Mouse (Mus musculus): ENCODE results near the gene Rufy2. TPM values are rescaled to one million over a fixed set of nuclear protein-coding genes. Genes with fewer than 3 reads are reported as not detected.

Rufy2 gene
- total and polyA plus RNA-seq, 3 experiments: 4.9 to 6.8 (median 5.8) TPM

DNA sequence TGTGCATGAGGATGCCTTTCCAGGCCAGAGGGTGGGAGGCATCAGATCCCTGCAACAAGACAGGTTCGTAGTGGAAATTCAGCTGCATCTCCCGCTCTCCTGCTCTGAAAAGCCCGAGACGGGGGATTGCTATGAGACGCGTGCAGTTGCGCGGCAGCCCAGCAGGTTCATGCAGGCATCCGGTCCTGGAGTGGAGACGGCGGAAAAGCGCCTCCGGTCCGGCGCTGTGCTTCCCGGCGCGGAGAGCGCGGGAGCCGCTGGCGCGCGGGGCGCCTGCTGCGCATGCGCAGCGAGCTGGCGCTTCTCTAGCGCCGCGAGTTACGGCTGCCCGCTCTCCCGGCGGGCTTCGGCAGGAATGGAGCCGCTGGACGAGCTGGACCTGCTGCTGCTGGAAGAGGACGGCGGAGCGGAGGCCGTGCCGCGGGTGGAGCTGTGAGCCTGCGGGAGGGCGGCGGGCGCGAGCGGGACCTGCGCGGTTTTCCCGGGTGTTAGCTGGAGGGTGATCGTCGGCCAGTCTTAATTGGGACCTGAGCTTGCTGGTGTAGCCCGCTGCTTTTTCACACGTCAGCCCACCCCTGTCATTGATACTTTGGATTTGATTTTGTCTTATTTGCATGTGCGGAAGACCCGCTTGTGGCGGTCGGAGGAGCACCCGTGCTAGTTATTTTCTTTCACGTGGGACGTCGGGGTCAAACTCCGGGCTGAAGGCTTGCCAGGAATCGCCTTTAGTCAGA is 33.1 kb upstream of the Rufy2 start, which contains the start of gene Dna2 (continued):
- TF ChIP-seq ETS1 (conservative IDR thresholded peaks at IDR 0.05; ENCODE audit: low read depth, low read length) (no peak), PAX5 (IDR thresholded peaks at IDR 0.05; ENCODE audit: low read length) (no peak), KAT2A (IDR thresholded peaks at IDR 0.05; ENCODE audit: insufficient replicate concordance, low read length) (0 out of 2 replicates have a peak, but pooled peaks have one; percentile 56), RCOR1 (conservative IDR thresholded peaks at IDR 0.05; ENCODE audit: low read depth, low read length) (no peak), HCFC1 (IDR thresholded peaks at IDR 0.05; ENCODE audit: low read depth, low read length) (peak; percentile 54), ELF1 (IDR thresholded peaks at IDR 0.05; ENCODE audit: low read depth, low read length) (peak; percentile 45), GABPA (IDR thresholded peaks at IDR 0.05; ENCODE audit: insufficient replicate concordance, low read depth, low read length) (no peak), JUND (conservative IDR thresholded peaks at IDR 0.05; ENCODE audit: low read depth, low read length) (no peak), MAZ (IDR thresholded peaks at IDR 0.05; ENCODE audit: low read depth, low read length) (no peak), NELFE (IDR thresholded peaks at IDR 0.05; ENCODE audit: low read depth, low read length) (peak; percentile 95), POLR2AphosphoS2 (IDR thresholded peaks at IDR 0.05; ENCODE audit: low read depth, low read length) (peak; percentile 61; the same call in 1 of the 2 replicates), NRF1 (IDR thresholded peaks at IDR 0.05; ENCODE audit: low read depth, low read length) (peak; percentile 99), USF2 (conservative IDR thresholded peaks at IDR 0.05; ENCODE audit: low read depth, low read length) (no peak), MAX (IDR thresholded peaks at IDR 0.05; ENCODE audit: low read length) (peak; percentile 83), CHD2 (IDR thresholded peaks at IDR 0.05; ENCODE audit: low read length) (no peak), ZC3H11A (IDR thresholded peaks at IDR 0.05; ENCODE audit: low read depth, low read length) (no peak), BHLHE40 (IDR thresholded peaks at IDR 0.05; ENCODE audit: low read depth, low read length) (peak; percentile 58), RAD21 (IDR thresholded peaks at IDR 0.05; ENCODE audit: low read depth, low read length) (no peak)

- Histone ChIP-seq H3K4me3 (replicated peaks in 1 of 3; ENCODE audit: low read depth in 2 of 3, low read length in 2 of 3, poor library complexity in 1 of 3) (no peak overlapping the region), H3K27ac (ENCODE audit: insufficient read depth, low read depth) (no peak overlapping the region), H3K9ac (ENCODE audit: insufficient read depth, low read depth) (no peak overlapping the region), H3K79me2 (replicated peaks; ENCODE audit: control insufficient read depth, extremely low read depth, insufficient read depth, poor library complexity, severe bottlenecking) (peaks cover 11% of the 10 kb centered on the region), H3K27me3 (replicated peaks) (no peaks in the 10 kb centered on the region), H3K36me3 (replicated peaks in 1 of 2; ENCODE audit: control insufficient read depth in 1 of 2, insufficient read depth in 1 of 2, low read length in 1 of 2) (peaks cover 33 to 49% of the 10 kb centered on the region in 2 experiments), H3K4me2 (ENCODE audit: insufficient read depth, low read depth, poor library complexity, severe bottlenecking) (no peak overlapping the region), H3K9me3 (replicated peaks; ENCODE audit: low read length) (no peaks in the 10 kb centered on the region), H3K4me1 (ENCODE audit: control insufficient read depth in 1 of 2, insufficient read depth in 2 of 2) (peaks cover 5 to 34% of the 10 kb centered on the region in 2 experiments; a peak in 2 of 4 replicates)
- TF ChIP-seq TCF12 (IDR thresholded peaks at IDR 0.05; ENCODE audit: low read depth, low read length) (no peak), MAZ (IDR thresholded peaks at IDR 0.05; ENCODE audit: low read depth, low read length) (no peak), USF1 (IDR thresholded peaks at IDR 0.05; ENCODE audit: low read depth, low read length) (no peak), MXI1 (IDR thresholded peaks at IDR 0.05; ENCODE audit: low read depth, low read length) (no peak), NRF1 (IDR thresholded peaks at IDR 0.05; ENCODE audit: low read depth, low read length) (no peak), RAD21 (IDR thresholded peaks at IDR 0.05; ENCODE audit: low read depth, low read length) (no peak), HCFC1 (IDR thresholded peaks at IDR 0.05; ENCODE audit: low read depth, low read length) (no peak), ETS1 (conservative IDR thresholded peaks at IDR 0.05; ENCODE audit: low read depth, low read length) (no peak), BHLHE40 (IDR thresholded peaks at IDR 0.05; ENCODE audit: low read depth, low read length) (no peak), MAFK (IDR thresholded peaks at IDR 0.05; ENCODE audit: insufficient replicate concordance, low read length) (no peak), POLR2A (IDR thresholded peaks at IDR 0.05; ENCODE audit: low read depth, low read length) (no peak), KAT2A (IDR thresholded peaks at IDR 0.05; ENCODE audit: insufficient replicate concordance, low read length) (no peak), SMC3 (IDR thresholded peaks at IDR 0.05; ENCODE audit: low read depth, low read length) (no peak), POLR2AphosphoS2 (IDR thresholded peaks at IDR 0.05; ENCODE audit: low read depth, low read length) (no peak), JUN (IDR thresholded peaks at IDR 0.05; ENCODE audit: insufficient read depth, low read depth, low read length) (no peak), UBTF (IDR thresholded peaks at IDR 0.05; ENCODE audit: low read depth, low read length) (no peak), RCOR1 (conservative IDR thresholded peaks at IDR 0.05; ENCODE audit: low read depth, low read length) (no peak), GABPA (IDR thresholded peaks at IDR 0.05; ENCODE audit: insufficient replicate concordance, low read depth, low read length) (no peak), PAX5 (IDR thresholded peaks at IDR 0.05; ENCODE audit: low read length) (no peak)
- no peak for DNase-seq (ENCODE audit: extremely low read depth)
- in situ Hi-C loops (cut with MboI; ENCODE audit: low pct_ligation_motif_present, low pct_unique_long_range_greater_than_20kb, low sequenced_read_pairs): no loop called here
- dilution Hi-C loops (cut with MboI; ENCODE audit: extremely low pct_ligation_motif_present, extremely low pct_unique_long_range_greater_than_20kb, low sequenced_read_pairs): no loop called here
Measured at GRCm38 (mm10) chr10:62948551-62948950, 31.5 kb upstream of the Rufy2 start.
